8 mouse cellular contexts compared by ENCODE assay signal in the genomic region with DNA sequence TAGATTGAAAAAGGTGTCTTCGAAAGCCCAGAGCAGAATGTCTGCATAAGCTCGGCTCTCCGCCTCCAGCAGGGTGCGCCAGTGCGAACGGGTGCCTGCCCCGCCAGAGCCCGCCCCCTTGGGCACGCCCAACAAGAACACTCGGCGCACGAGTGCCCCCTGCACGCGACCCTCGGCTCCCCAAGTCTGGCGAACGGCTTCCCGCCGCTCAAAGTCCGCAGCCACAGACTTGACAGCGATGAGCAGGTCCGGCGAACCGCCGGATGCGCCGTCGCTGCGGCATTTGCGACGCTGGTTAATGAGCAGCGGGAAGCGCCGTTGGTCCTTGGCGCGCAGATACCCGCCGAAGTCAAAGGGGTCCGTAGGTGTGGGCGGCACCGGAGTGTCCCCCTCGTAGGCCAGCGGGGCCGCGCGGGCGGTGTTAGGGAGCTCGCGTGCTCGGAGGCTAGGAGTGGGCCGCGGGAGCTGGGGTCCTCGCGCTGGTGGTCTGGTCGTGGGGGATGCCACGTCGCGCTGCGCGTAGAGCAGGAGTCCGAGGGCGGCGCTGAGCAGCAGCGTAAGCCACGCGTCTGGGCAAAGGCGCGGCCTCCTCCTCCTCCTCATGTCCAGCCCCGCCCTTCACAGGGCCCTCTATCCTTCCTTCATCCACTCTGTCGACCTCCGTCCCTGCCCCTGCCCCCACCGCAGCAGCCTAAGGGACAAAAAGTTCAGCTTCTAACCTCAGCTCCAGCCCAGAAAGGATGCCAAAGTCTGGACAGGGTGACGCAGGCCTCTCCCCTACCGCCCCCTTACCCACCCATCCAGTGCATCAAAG. TPM values are rescaled to one million over a fixed set of nuclear protein-coding genes. Genes with fewer than 3 reads are reported as not detected.
DNase-seq lines count a peak whose midpoint lies in the region; ATAC-seq lines count a peak whose summit lies in the region.

No protein-coding gene starts in this region.

- peak overlapping the region; percentile 98 for H3K4me2 ChIP-seq in hindbrain, embryonic 15.5 days

- H3K27me3 ChIP-seq in hindbrain, embryonic 15.5 days: peaks cover 41% of the 10 kb centered on the region

- H3K9me3 ChIP-seq in hindbrain, embryonic 15.5 days: no peaks in the 10 kb centered on the region

- peaks cover 27% of the 10 kb centered on the region for H3K4me1 ChIP-seq in hindbrain, embryonic 15.5 days (replicated peaks)

- H3K4me3 ChIP-seq in hindbrain, embryonic 15.5 days: peak overlapping the region; percentile 54

- under 1% methylated on average over 68 of the region's 74 CpGs for WGBS in hindbrain, embryonic 15.5 days

- peak overlapping the region; percentile 60 for H3K9ac ChIP-seq in hindbrain, embryonic 15.5 days

- DNase-seq in WW6 (ENCODE audit: low read depth, low spot score): peak; percentile 91
- peak; percentile 78 to 83 for DNase-seq in cerebellum, postnatal 36 days
- DNase-seq in frontal cortex, postnatal 36 days (ENCODE audit: low spot score in 2 of 2): peak; percentile 83 to 90
- peak; percentile 91 to 92 for DNase-seq in left cerebral cortex, adult 18-20 months (ENCODE audit: low spot score in 2 of 2)
- peak; percentile 92 to 93 for DNase-seq in lung, postnatal 4 days
- DNase-seq in retina, postnatal 7 days (ENCODE audit: low read depth, low spot score): peak; percentile 76
- DNase-seq in urinary bladder, adult 18-20 months (ENCODE audit: low spot score in 2 of 2): peak; percentile 83 to 87

- peak; percentile 75 for ATAC-seq in hindbrain, embryonic 15.5 days (ENCODE audit: low FRiP score, low read depth)

- peaks cover 19% of the 10 kb centered on the region for H3K36me3 ChIP-seq in hindbrain, embryonic 15.5 days

- peak overlapping the region; percentile 63 for H3K27ac ChIP-seq in hindbrain, embryonic 15.5 days (replicated peaks)

RNA-seq across cellular contexts. Expression of gene B3gnt9, which starts 0.6 kb away (rescaled TPM):
- 9.9 TPM in 2 replicates for polyA plus RNA-seq in hindbrain, embryonic 15.5 days (2015; fragmentation: Nextera tagmentation; extraction: Ambion mirVana)
- 1 to 10 TPM; 3.0 to 3.5 TPM for total RNA-seq in left cerebral cortex, adult 18-20 months (2021)

RNA-seq across cellular contexts. Expression of gene Tradd, which starts 10.1 kb away (rescaled TPM):
- polyA plus RNA-seq in hindbrain, embryonic 15.5 days (2015; fragmentation: Nextera tagmentation; extraction: Ambion mirVana): 18.3 and 19.3 TPM in 2 replicates
- total RNA-seq in left cerebral cortex, adult 18-20 months (2021): 1 to 10 TPM; 7.6 to 8.9 TPM

RNA-seq across cellular contexts. Expression of gene Fbxl8, which starts 10.1 kb away (rescaled TPM):
- polyA plus RNA-seq in hindbrain, embryonic 15.5 days (2015; fragmentation: Nextera tagmentation; extraction: Ambion mirVana): 1.3 and 1.6 TPM in 2 replicates
- 1 to 10 TPM; 1.1 to 1.6 TPM for total RNA-seq in left cerebral cortex, adult 18-20 months (2021)

RNA-seq across cellular contexts. Expression of gene Hsf4, which starts 15.2 kb away (rescaled TPM):
- polyA plus RNA-seq in hindbrain, embryonic 15.5 days (2015; fragmentation: Nextera tagmentation; extraction: Ambion mirVana): 0.54 and 0.76 TPM in 2 replicates
- 10 to 100 TPM; 25.6 to 26.5 TPM for total RNA-seq in left cerebral cortex, adult 18-20 months (2021)

RNA-seq across cellular contexts. Expression of gene Nol3, which starts 21.6 kb away (rescaled TPM):
- 5.2 and 5.7 TPM in 2 replicates for polyA plus RNA-seq in hindbrain, embryonic 15.5 days (2015; fragmentation: Nextera tagmentation; extraction: Ambion mirVana)
- total RNA-seq in left cerebral cortex, adult 18-20 months (2021): 10 to 100 TPM in 1 of 2 experiments, 1 to 10 TPM in 1; 9.4 to 10.8 TPM

Comparison
In these comparisons a context has a peak if more than half of its experiments do, and no peak if none do; other contexts are left out.
1. Peak in every context shown above with its lines: DNase-seq, ATAC-seq, H3K4me3 ChIP-seq and H3K27ac ChIP-seq.